Mouse (Mus musculus) lung, postnatal 36 days (tissue): ENCODE results near the gene Olfr1186.
"Not testable (repeated sequence)": the region's sequence is repeated elsewhere in the genome, so short reads cannot be mapped to it uniquely, and the experiment has no call there.

Experiments used
- DNase-seq: peaks from one replicate; pipeline ENCODE4 v3.0.0; 2022; ENCODE audit warnings: mixed read lengths

Olfr1186 gene

GRCm38 (mm10) chr2:88518251-88518650 is at the start of gene Olfr1186:
Gene Olfr1186, plus strand, starts transcription at chr2:88518551.
- no peak for DNase-seq

GRCm38 (mm10) chr2:88483298-88483697 is 35.1 kb upstream of the Olfr1186 start, which contains the start of gene Olfr1184:
Gene Olfr1184, plus strand, starts transcription at chr2:88483598.
- DNase-seq: no peak

GRCm38 (mm10) chr2:88493020-88493419 is 25.3 kb upstream of the Olfr1186 start, which contains the start of gene Olfr1185-ps1:
Gene Olfr1185-ps1, plus strand, starts transcription at chr2:88493320.
- DNase-seq: no peak

GRCm38 (mm10) chr2:88525720-88526119 is 7.4 kb downstream of the Olfr1186 start:
- no peak for DNase-seq

- no peak for DNase-seq
Measured at GRCm38 (mm10) chr2:88556635-88557034, 38.3 kb downstream of the Olfr1186 start, which contains the start of gene Olfr1188. Gene Olfr1188, plus strand, starts transcription at chr2:88556935.

- DNase-seq: not testable (repeated sequence)
Measured at GRCm38 (mm10) chr2:88572696-88573095, 54.3 kb downstream of the Olfr1186 start.
